Mouse (Mus musculus) frontal cortex, postnatal 14 days (tissue): ENCODE data around the gene Trim44.

Experiments used
- DNase-seq, 2 experiments: peaks; one replicate each; pipeline ENCODE4 v3.0.0; 2022; ENCODE audit warnings: low spot score in 2 of 2

Trim44 gene

GRCm38 (mm10) chr2:102365983-102366545 lies 41.6 kb downstream of the Trim44 start:
- no peak for DNase-seq

GRCm38 (mm10) chr2:102364565-102365200 lies 42.9 kb downstream of the Trim44 start:
- DNase-seq: no peak

GRCm38 (mm10) chr2:102362896-102363530 lies 44.6 kb downstream of the Trim44 start:
- no peak for DNase-seq

GRCm38 (mm10) chr2:102362266-102362665 lies 45.4 kb downstream of the Trim44 start:
- DNase-seq: no peak

- DNase-seq: no peak
Measured at GRCm38 (mm10) chr2:102356879-102357695, 50.5 kb downstream of the Trim44 start.

- no peak for DNase-seq
Measured at GRCm38 (mm10) chr2:102354076-102354475, 53.6 kb downstream of the Trim44 start.

- no peak for DNase-seq
Measured at GRCm38 (mm10) chr2:102341429-102341828, 66.2 kb downstream of the Trim44 start.

- DNase-seq: no peak
Measured at GRCm38 (mm10) chr2:102336816-102337215, 70.8 kb downstream of the Trim44 start.

- DNase-seq: no peak
Measured at GRCm38 (mm10) chr2:102331932-102332331, 75.7 kb downstream of the Trim44 start.

GRCm38 (mm10) chr2:102331092-102331491 lies 76.5 kb downstream of the Trim44 start:
- DNase-seq: no peak

GRCm38 (mm10) chr2:102325921-102326320 lies 81.7 kb downstream of the Trim44 start:
- no peak for DNase-seq

- DNase-seq: no peak
Measured at GRCm38 (mm10) chr2:102324336-102324735, 83.3 kb downstream of the Trim44 start.

- peak in 1 of 2 experiments; percentile 29 for DNase-seq
Measured at GRCm38 (mm10) chr2:102316540-102316939, 91.1 kb downstream of the Trim44 start.

- DNase-seq: no peak
Measured at GRCm38 (mm10) chr2:102315153-102315552, 92.5 kb downstream of the Trim44 start.

- DNase-seq: no peak
Measured at GRCm38 (mm10) chr2:102314610-102315009, 93.0 kb downstream of the Trim44 start.

GRCm38 (mm10) chr2:102314068-102314467 lies 93.6 kb downstream of the Trim44 start:
- no peak for DNase-seq

- DNase-seq: no peak
Measured at GRCm38 (mm10) chr2:102312903-102313302, 94.7 kb downstream of the Trim44 start.

- no peak for DNase-seq
Measured at GRCm38 (mm10) chr2:102303274-102303673, 104.4 kb downstream of the Trim44 start.

GRCm38 (mm10) chr2:102302532-102302931 lies 105.1 kb downstream of the Trim44 start:
- no peak for DNase-seq

- DNase-seq: no peak
Measured at GRCm38 (mm10) chr2:102294827-102295270, 112.8 kb downstream of the Trim44 start.

GRCm38 (mm10) chr2:102293181-102293580 lies 114.4 kb downstream of the Trim44 start:
- DNase-seq: no peak

GRCm38 (mm10) chr2:102292051-102292450 lies 115.6 kb downstream of the Trim44 start:
- no peak for DNase-seq
